Mouse (Mus musculus): Measurements from ENCODE around the gene Elk3. TPM values are rescaled to one million over a fixed set of nuclear protein-coding genes. Genes with fewer than 3 reads are reported as not detected.
A peak's percentile ranks its signal among the peaks of the same experiment; 100 is the strongest.

The Elk3 gene
- polyA plus RNA-seq, 1 experiment from 2014 or later: 23.6 TPM

- H3K4me2 ChIP-seq (ENCODE audit: low read depth, low read length): no peak overlapping the region
- H3K27me3 ChIP-seq (ENCODE audit: control insufficient read depth, insufficient read depth, low read length): no peaks in the 10 kb centered on the region
- peak overlapping the region; percentile 82 for H3K27ac ChIP-seq (ENCODE audit: low read length)
- no peak overlapping the region for H3K4me3 ChIP-seq (replicated peaks; ENCODE audit: low read length)
- no peak overlapping the region for H3K9ac ChIP-seq (ENCODE audit: low read length)
- peaks cover 36% of the 10 kb centered on the region for H3K4me1 ChIP-seq (ENCODE audit: control insufficient read depth, insufficient read depth, low read length)
- H3K36me3 ChIP-seq (ENCODE audit: control insufficient read depth, insufficient read depth, low read length): 0 out of 2 replicates have a peak, but pooled peaks cover 3% of the 10 kb centered on the region
- WGBS: 72% methylated on average over 7 of the region's 7 CpGs
- H3K9me3 ChIP-seq (replicated peaks; ENCODE audit: control insufficient read depth, low read length): no peaks in the 10 kb centered on the region
- ATAC-seq (ENCODE audit: insufficient read depth, low FRiP score): no peak
Measured at GRCm38 (mm10) chr10:93249901-93250300, 61.0 kb downstream of the Elk3 start.

- H3K27ac ChIP-seq (ENCODE audit: low read length): no peak overlapping the region
- no peaks in the 10 kb centered on the region for H3K9me3 ChIP-seq (replicated peaks; ENCODE audit: control insufficient read depth, low read length)
- peaks cover 33% of the 10 kb centered on the region for H3K4me1 ChIP-seq (ENCODE audit: control insufficient read depth, insufficient read depth, low read length)
- no peak overlapping the region for H3K9ac ChIP-seq (ENCODE audit: low read length)
- WGBS: 79% methylated on average over 8 of the region's 8 CpGs
- no peak for ATAC-seq (ENCODE audit: insufficient read depth, low FRiP score)
- no peak overlapping the region for H3K4me2 ChIP-seq (ENCODE audit: low read depth, low read length)
- 0 out of 2 replicates have a peak, but pooled peaks cover 3% of the 10 kb centered on the region for H3K36me3 ChIP-seq (ENCODE audit: control insufficient read depth, insufficient read depth, low read length)
- H3K27me3 ChIP-seq (ENCODE audit: control insufficient read depth, insufficient read depth, low read length): no peaks in the 10 kb centered on the region
- H3K4me3 ChIP-seq (replicated peaks; ENCODE audit: low read length): no peak overlapping the region
Measured at GRCm38 (mm10) chr10:93248416-93248815, 62.5 kb downstream of the Elk3 start.

- no peak overlapping the region for H3K4me2 ChIP-seq (ENCODE audit: low read depth, low read length)
- H3K27ac ChIP-seq (ENCODE audit: low read length): peak overlapping the region; percentile 41; the same call in 1 of the 2 replicates
- 36% methylated on average over 6 of the region's 6 CpGs for WGBS
- peaks cover 33% of the 10 kb centered on the region for H3K4me1 ChIP-seq (ENCODE audit: control insufficient read depth, insufficient read depth, low read length)
- no peak overlapping the region for H3K4me3 ChIP-seq (replicated peaks; ENCODE audit: low read length)
- no peak overlapping the region for H3K9ac ChIP-seq (ENCODE audit: low read length)
- H3K36me3 ChIP-seq (ENCODE audit: control insufficient read depth, insufficient read depth, low read length): no peaks in the 10 kb centered on the region
- no peaks in the 10 kb centered on the region for H3K9me3 ChIP-seq (replicated peaks; ENCODE audit: control insufficient read depth, low read length)
- peak; percentile 65; the same call in 1 of the 2 replicates for ATAC-seq (ENCODE audit: insufficient read depth, low FRiP score)
- H3K27me3 ChIP-seq (ENCODE audit: control insufficient read depth, insufficient read depth, low read length): no peaks in the 10 kb centered on the region
Measured at GRCm38 (mm10) chr10:93247902-93248301, 63.0 kb downstream of the Elk3 start.

GRCm38 (mm10) chr10:93247422-93247821 lies 63.5 kb downstream of the Elk3 start:
- H3K4me1 ChIP-seq (ENCODE audit: control insufficient read depth, insufficient read depth, low read length): peaks cover 33% of the 10 kb centered on the region
- H3K27ac ChIP-seq (ENCODE audit: low read length): 0 out of 2 replicates have a peak overlapping the region, but pooled peaks have one; percentile 41
- WGBS: 72% methylated on average over 12 of the region's 12 CpGs

GRCm38 (mm10) chr10:93246185-93246920 lies 64.6 kb downstream of the Elk3 start:
- H3K36me3 ChIP-seq (ENCODE audit: control insufficient read depth, insufficient read depth, low read length): no peaks in the 10 kb centered on the region
- ATAC-seq (ENCODE audit: insufficient read depth, low FRiP score): peak; percentile 46; the same call in 1 of the 2 replicates
- peak overlapping the region; percentile 55; the same call in 1 of the 2 replicates for H3K27ac ChIP-seq (ENCODE audit: low read length)
- no peak overlapping the region for H3K4me3 ChIP-seq (replicated peaks; ENCODE audit: low read length)
- peaks cover 33% of the 10 kb centered on the region for H3K4me1 ChIP-seq (ENCODE audit: control insufficient read depth, insufficient read depth, low read length)
- no peaks in the 10 kb centered on the region for H3K27me3 ChIP-seq (ENCODE audit: control insufficient read depth, insufficient read depth, low read length)
- H3K9ac ChIP-seq (ENCODE audit: low read length): no peak overlapping the region
- no peak overlapping the region for H3K4me2 ChIP-seq (ENCODE audit: low read depth, low read length)
- WGBS: 84% methylated on average over 7 of the region's 7 CpGs
- no peaks in the 10 kb centered on the region for H3K9me3 ChIP-seq (replicated peaks; ENCODE audit: control insufficient read depth, low read length)

More at GRCm38 (mm10) chr10:93247422-93247821, 63.5 kb downstream of the Elk3 start:
- no peak overlapping the region for H3K4me3 ChIP-seq (replicated peaks; ENCODE audit: low read length)
- H3K9ac ChIP-seq (ENCODE audit: low read length): no peak overlapping the region
- no peaks in the 10 kb centered on the region for H3K9me3 ChIP-seq (replicated peaks; ENCODE audit: control insufficient read depth, low read length)
- no peaks in the 10 kb centered on the region for H3K27me3 ChIP-seq (ENCODE audit: control insufficient read depth, insufficient read depth, low read length)
- ATAC-seq (ENCODE audit: insufficient read depth, low FRiP score): no peak
- H3K4me2 ChIP-seq (ENCODE audit: low read depth, low read length): no peak overlapping the region
- H3K36me3 ChIP-seq (ENCODE audit: control insufficient read depth, insufficient read depth, low read length): no peaks in the 10 kb centered on the region

- Histone ChIP-seq H3K4me1 (ENCODE audit: control insufficient read depth, insufficient read depth, low read length) (peaks cover 17% of the 10 kb centered on the region), H3K4me3 (replicated peaks; ENCODE audit: low read length) (no peak overlapping the region), H3K4me2 (ENCODE audit: low read depth, low read length) (no peak overlapping the region), H3K27me3 (ENCODE audit: control insufficient read depth, insufficient read depth, low read length) (no peaks in the 10 kb centered on the region), H3K27ac (ENCODE audit: low read length) (no peak overlapping the region), H3K9me3 (replicated peaks; ENCODE audit: control insufficient read depth, low read length) (no peaks in the 10 kb centered on the region), H3K36me3 (ENCODE audit: control insufficient read depth, insufficient read depth, low read length) (no peaks in the 10 kb centered on the region), H3K9ac (ENCODE audit: low read length) (no peak overlapping the region)
- no peak for ATAC-seq (ENCODE audit: insufficient read depth, low FRiP score)
- 88% methylated on average over 10 of the region's 10 CpGs for WGBS
Measured at GRCm38 (mm10) chr10:93244209-93244705, 66.7 kb downstream of the Elk3 start.

GRCm38 (mm10) chr10:93242861-93243260 lies 68.1 kb downstream of the Elk3 start:
- no peak overlapping the region for H3K4me2 ChIP-seq (ENCODE audit: low read depth, low read length)
- H3K9ac ChIP-seq (ENCODE audit: low read length): no peak overlapping the region
- H3K27ac ChIP-seq (ENCODE audit: low read length): no peak overlapping the region
- H3K4me1 ChIP-seq (ENCODE audit: control insufficient read depth, insufficient read depth, low read length): peaks cover 12% of the 10 kb centered on the region
- no peaks in the 10 kb centered on the region for H3K27me3 ChIP-seq (ENCODE audit: control insufficient read depth, insufficient read depth, low read length)
- WGBS: 11% methylated on average over 5 of the region's 5 CpGs
- H3K36me3 ChIP-seq (ENCODE audit: control insufficient read depth, insufficient read depth, low read length): peaks cover 3% of the 10 kb centered on the region; the same call in 1 of the 2 replicates
- no peak for ATAC-seq (ENCODE audit: insufficient read depth, low FRiP score)
- H3K9me3 ChIP-seq (replicated peaks; ENCODE audit: control insufficient read depth, low read length): no peaks in the 10 kb centered on the region
- no peak overlapping the region for H3K4me3 ChIP-seq (replicated peaks; ENCODE audit: low read length)

- Histone ChIP-seq H3K9me3 (replicated peaks; ENCODE audit: control insufficient read depth, low read length) (no peaks in the 10 kb centered on the region), H3K27me3 (ENCODE audit: control insufficient read depth, insufficient read depth, low read length) (no peaks in the 10 kb centered on the region), H3K27ac (ENCODE audit: low read length) (no peak overlapping the region), H3K36me3 (ENCODE audit: control insufficient read depth, insufficient read depth, low read length) (peaks cover 3% of the 10 kb centered on the region; the same call in 1 of the 2 replicates), H3K4me3 (replicated peaks; ENCODE audit: low read length) (no peak overlapping the region), H3K4me1 (ENCODE audit: control insufficient read depth, insufficient read depth, low read length) (peaks cover 6% of the 10 kb centered on the region; the same call in 1 of the 2 replicates), H3K4me2 (ENCODE audit: low read depth, low read length) (no peak overlapping the region), H3K9ac (ENCODE audit: low read length) (no peak overlapping the region)
- WGBS: 27% methylated on average over 3 of the region's 3 CpGs
- no peak for ATAC-seq (ENCODE audit: insufficient read depth, low FRiP score)
Measured at GRCm38 (mm10) chr10:93242208-93242607, 68.7 kb downstream of the Elk3 start.

GRCm38 (mm10) chr10:93239201-93239806 lies 71.6 kb downstream of the Elk3 start:
- Histone ChIP-seq H3K27ac (ENCODE audit: low read length) (no peak overlapping the region), H3K27me3 (ENCODE audit: control insufficient read depth, insufficient read depth, low read length) (no peaks in the 10 kb centered on the region), H3K36me3 (ENCODE audit: control insufficient read depth, insufficient read depth, low read length) (peaks cover 3% of the 10 kb centered on the region; the same call in 1 of the 2 replicates), H3K9ac (ENCODE audit: low read length) (no peak overlapping the region), H3K4me1 (ENCODE audit: control insufficient read depth, insufficient read depth, low read length) (peaks cover 6% of the 10 kb centered on the region; the same call in 1 of the 2 replicates), H3K4me2 (ENCODE audit: low read depth, low read length) (no peak overlapping the region), H3K9me3 (replicated peaks; ENCODE audit: control insufficient read depth, low read length) (no peaks in the 10 kb centered on the region), H3K4me3 (replicated peaks; ENCODE audit: low read length) (no peak overlapping the region)
- WGBS: 67% methylated on average over 9 of the region's 9 CpGs
- ATAC-seq (ENCODE audit: insufficient read depth, low FRiP score): no peak

All from stomach, embryonic 16.5 days (tissue).